Mouse (Mus musculus) cerebellum, adult 2 months (tissue): Measurements from ENCODE around the gene Polr2i.

ENCODE experiments used
- CTCF ChIP-seq: fragments of 200-500 bp; IDR thresholded peaks from 2 replicates; pipeline ENCODE4 v1.5.1; 2011; ENCODE audit warnings: low read depth, mild to moderate bottlenecking, control low read depth, low read length, moderate library complexity, borderline replicate concordance; ENCODE audit not compliant: insufficient read depth
- POLR2A ChIP-seq: fragments of 200-500 bp; IDR thresholded peaks from 2 replicates; pipeline ENCODE4 v1.6.1; 2011; ENCODE audit warnings: low read length, control low read depth, borderline replicate concordance; ENCODE audit not compliant: insufficient read depth

DNA sequence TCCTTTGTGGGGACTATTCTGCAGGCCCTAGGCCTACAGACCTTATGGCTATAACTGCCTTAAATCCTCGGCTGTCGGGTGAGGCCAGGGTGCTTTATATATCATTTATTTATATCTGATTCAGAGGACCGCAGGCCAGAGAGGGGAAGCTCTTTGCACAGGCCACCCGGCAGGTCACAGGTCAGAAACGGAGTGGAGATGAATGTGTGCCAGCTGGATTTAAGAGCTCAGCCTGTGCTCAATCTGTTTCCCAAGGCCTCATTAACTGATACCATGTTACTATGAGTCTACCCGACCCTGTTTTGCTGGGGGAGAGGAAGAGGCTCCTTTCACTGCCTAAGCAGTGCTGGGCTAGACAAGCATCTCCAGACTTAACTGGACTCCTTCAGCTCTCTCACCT is 42.6 kb downstream of the Polr2i start:
- TF ChIP-seq POLR2A: no peak
- TF ChIP-seq CTCF: no peak
